Mouse (Mus musculus) heart, adult 9 months (tissue): ENCODE data around the gene Scap.

Experiments
- DNase-seq, 2 experiments: peaks; one replicate each; pipeline ENCODE4 v3.0.0; 2022; ENCODE audit warnings: low spot score in 2 of 2

Scap gene

DNA sequence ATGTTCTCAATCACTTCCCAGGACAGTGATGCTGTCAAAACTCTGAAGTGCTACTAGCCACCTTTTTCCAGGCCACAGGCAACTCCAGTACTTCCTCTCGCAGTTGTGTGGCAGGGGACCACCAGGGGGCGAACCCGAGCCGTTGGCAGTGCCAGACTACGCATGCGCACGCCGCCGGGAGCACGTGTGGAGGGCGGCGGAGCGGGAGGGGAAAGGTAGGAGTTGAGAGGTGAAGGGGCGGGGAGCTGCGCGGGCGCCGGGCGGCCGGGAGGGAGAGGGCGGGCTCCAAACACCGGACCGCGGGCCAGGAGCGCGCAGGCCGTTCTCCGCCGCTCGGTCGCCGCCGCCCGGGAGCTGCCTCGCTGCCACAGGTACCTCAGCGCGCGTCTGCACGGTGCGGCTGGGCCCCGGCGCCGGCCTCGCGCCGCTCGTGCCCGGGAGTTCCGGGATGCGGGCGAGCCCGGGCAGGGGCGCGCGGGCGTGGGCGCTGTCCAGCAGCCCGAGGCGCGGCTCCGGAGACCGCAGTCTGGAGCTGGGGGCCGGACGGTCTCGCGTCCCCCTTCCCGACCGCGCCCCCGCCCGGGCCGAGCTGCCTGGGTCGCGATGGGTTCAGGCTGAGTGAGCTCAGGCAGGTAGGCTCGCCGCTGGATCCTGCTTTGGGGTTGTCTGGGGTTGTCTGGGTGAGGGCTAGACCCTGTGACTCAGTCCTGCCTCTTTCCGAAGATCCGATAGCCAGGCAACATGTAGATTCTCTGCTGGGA is at the start of gene Scap:
Gene Scap (plus strand): TSS at position 154 of the 761 bp plus-strand sequence.
- peak; percentile 87 to 95 for DNase-seq

DNA sequence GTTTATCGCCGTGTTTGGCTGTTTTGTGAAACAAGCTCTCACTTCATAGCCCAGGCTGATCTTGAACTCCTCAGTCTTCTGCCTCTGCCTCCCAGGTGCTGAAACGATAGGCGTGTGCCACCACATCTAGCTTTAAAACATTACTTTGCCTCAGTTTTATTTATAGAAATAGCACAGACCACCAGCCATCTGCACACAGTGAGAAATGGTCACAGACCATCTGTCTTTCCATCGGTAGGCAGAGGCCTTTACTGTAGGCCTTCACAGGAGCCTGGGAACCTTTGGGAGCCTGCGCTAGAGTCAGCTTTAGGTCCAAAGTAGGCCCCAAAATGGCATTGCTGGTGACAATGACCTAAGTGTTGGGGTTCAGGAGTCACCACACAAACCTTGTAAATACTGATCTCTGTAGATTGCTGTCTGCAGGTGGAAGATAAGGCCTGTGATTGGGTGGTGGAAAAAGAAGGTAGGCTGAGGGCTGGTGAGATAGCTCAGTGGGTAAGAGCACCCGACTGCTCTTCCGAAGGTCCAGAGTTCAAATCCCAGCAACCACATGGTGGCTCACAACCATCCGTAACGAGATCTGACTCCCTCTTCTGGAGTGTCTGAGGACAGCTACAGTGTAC is 48.9 kb upstream of the Scap start:
- DNase-seq: no peak

DNA sequence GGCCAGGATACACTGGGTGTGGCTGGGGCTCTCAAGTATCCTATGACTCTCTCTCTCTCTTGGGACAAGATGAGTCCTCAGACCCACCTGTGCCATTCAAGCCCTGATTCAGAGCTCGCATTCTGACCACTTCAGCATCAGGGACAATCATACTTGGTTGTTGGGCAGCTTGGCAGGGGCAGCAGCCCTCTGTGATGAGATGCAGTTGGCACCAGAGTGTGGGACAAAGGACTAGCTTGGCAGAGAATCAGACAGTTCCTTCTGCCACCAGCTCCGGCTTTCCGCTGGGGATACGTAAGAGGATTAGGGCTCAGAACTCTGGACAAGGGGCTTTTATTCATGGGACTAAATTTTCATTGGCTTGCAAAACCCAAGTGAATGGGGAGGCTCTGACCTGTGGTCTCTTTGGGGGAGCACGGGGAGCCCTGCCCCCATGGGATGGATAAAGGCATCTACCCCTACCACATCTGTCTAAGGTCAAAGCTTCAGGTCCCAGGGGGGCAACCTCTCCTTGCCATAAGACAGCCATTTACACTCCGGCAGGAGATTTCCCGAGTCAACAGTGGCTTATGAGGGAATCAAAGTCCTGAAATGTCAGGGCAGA is 45.7 kb upstream of the Scap start:
- no peak for DNase-seq

GRCm38 (mm10) chr9:110293254-110293718 is 39.8 kb upstream of the Scap start:
- DNase-seq: no peak

DNA sequence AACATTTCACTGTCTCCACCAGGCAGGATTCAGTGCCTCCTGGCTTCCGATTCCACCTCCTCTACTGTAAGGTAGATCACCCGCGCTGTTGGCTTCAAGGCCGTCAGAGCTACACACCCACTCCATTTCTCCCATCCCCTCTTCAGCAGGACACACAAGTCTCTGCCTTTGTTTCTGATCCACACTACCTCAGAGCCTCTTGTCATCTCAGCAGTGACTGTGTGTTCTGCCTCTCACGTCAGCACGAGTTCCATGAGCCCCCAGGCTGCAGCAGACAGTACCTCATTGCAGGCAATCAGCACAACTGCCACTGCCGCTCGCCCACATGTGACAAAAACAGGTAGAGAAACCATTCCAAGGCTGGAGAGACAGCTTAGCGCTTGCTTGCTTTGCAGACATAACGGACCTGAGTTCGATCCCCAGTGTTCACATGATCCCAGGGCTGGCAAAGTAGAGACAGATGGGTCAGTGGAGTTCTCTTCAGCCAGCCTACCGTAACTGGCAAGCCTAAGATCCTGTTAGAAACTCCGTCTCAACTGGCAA is 39.1 kb upstream of the Scap start:
- no peak for DNase-seq

DNA sequence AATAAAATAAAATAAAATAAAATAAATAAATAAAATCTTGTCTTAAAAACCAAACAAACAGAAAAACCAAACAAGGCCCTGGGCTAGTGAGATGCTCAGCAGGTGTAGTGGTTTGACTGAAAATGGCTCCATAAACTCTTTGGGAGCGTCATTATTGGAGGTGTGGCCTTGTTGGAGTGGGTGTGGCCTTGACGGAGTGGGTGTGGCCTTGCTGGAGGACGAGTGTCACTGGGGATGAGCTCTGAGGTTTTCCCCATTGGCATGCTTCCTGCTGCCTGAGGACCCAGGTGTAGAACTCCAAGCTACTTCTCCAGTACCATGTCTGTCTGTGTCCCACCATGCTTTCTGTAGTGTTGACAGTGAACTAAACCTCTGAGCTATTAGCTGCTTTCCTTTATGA is 38.3 kb upstream of the Scap start:
- no peak for DNase-seq

DNA sequence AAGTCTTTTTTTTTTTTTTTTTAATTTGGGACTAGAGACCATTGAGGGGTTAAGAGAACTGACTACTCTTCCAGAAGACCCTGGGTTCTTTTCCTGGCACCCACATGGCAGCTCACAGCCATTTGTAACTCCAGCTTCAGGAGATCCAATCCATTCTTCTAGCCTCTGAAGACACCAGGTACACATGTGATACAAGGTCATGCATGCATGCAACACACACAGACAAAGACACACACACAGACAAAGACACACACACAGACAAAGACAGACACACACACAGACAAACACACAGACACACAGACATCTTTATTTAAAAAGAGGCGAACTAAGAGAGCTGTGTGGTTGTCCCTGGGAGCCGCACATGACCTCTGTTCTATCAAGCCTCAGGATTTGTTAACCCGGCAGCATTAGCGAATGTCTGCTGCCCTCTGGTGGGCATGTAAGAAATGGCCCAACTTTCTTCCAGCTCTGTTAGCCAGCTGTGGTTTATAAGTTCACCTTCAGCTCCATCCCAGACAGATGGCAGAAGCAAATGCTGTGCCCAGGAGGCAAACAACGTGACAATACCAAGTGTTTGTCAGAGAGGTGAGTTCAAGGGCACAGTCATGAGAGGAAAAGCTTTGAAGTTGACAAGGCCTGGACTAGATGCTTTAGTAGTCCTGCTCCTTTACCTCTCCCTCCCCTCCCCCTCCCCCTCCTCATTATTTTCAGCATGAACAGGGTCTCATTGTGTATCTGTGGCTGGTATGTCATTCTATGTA is 36.0 kb upstream of the Scap start:
- peak; percentile 39 to 70 for DNase-seq

- no peak for DNase-seq
These were observed 28.6 kb upstream of the Scap start for GRCm38 (mm10) chr9:110304516-110304915.

DNA sequence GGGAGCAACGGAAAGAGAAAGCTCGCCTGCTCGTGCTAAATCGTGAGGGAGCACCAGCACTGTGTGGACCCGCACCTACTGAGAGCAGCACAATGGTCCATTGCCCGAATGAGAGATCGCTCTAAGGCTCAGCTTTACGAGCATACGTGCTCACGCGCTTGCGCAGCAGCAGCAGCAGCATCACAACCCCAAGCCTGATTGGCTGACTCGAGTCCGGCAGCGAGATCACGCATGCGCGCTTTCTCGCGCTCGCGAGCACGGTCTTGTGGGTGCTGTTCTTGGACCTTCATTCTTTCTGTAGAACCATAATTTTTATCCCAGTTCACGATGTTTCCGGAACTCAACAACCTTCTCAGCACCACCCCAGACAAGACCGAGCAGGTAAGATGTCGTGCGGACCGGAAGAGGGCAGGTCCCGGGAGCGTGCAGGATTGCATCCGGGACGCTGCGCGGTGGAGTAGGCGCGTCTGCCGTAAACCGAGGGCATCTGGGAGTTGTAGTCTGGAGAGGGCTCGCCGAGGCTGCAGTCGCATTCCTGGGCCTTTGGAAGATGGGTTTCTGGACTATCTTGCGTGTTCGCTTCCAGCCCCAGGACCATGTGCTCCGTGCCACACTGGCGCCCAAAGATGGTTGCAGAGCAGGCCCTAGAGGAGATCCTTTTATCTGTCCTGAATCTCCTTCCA is 28.0 kb upstream of the Scap start, which contains the start of gene Elp6:
Gene Elp6 (plus strand): TSS at position 205 of the 683 bp plus-strand sequence.
- DNase-seq: peak; percentile 93 to 94

DNA sequence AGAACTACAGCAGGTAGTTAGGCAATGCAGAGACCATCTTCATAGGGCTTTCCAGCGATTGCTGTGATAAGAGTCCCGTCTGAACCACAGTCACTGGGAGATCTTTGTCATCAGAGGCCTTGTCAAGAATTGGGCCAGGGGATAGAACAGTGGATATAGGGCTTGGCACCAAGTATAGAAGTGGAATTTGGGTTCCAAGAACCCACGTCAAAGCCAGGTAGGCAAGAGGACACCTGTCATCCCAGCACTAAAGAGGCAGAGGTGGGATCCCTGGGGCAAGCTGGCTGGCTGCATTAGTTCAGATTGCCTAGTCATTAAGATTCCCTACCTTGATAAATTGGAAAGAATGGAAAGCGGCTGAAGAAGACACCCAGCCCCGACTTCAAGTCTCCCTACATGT is 26.7 kb upstream of the Scap start:
- no peak for DNase-seq

DNA sequence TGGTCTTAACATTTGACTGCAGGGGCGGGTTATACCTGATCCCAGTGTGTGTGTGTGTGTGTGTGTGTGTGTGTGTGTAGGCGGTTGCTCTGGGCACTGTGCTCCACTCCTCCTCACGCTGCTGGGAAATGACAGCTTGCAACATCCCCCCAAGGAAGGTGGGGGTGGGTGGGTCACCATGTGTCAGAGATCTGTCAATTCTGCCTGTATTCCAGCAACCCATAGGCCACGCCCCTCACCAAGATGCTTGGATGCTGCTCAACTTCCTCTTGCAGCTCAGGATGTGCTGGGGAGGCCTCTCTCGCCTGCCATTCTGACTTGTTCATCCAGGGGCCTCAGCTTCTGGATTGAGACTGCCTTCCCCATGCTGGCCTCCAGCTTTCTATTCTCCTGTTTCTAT is 18.4 kb upstream of the Scap start:
- DNase-seq: no peak

- DNase-seq: no peak
These were observed 17.7 kb upstream of the Scap start for GRCm38 (mm10) chr9:110315410-110315809.

GRCm38 (mm10) chr9:110315904-110316303 is 17.2 kb upstream of the Scap start:
- DNase-seq: no peak

- DNase-seq: no peak
These were observed 16.6 kb upstream of the Scap start for GRCm38 (mm10) chr9:110316503-110316902.

DNA sequence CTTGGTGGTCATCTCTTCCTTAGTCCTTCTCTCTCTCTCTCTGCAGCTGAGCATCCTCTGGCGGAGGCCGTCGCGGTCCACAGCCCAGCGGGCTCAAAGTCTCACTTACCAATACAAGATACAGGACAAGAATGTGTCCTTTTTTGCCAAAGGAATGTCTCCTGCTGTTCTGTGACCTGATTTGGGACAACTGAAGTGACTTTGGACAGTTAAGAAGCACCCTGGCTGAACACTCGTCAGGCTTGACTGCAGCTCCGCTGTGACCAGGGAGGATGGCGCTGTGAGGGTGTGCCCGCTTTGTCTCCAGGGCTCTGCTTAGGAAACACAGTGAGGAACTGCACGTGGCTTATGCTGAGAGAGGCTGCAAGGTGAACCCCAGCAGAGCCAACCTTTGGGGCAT is 12.3 kb upstream of the Scap start:
- DNase-seq: no peak

GRCm38 (mm10) chr9:110322972-110323371 is 10.1 kb upstream of the Scap start:
- DNase-seq: no peak

DNA sequence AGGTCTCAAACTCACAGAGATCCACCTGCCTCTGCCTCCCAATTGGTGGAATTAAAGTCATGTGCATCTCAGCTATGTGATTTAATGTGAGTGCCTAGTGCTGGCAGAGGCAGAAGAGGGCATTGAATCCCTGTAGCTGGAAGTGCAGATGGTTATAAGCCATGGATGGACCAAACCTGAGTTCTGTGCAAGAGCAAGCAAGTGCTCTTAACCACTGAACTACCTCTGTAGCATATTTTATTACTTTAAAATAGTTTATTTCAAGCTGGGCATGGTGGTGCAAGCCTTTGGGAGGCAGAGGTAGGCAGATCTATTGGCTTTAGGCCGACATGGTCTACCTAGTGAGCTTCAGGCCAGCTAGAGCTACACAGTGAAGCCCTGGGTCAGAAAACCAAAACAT is 8.9 kb upstream of the Scap start:
- DNase-seq: no peak

GRCm38 (mm10) chr9:110328178-110328577 is 4.9 kb upstream of the Scap start:
- DNase-seq: no peak

DNA sequence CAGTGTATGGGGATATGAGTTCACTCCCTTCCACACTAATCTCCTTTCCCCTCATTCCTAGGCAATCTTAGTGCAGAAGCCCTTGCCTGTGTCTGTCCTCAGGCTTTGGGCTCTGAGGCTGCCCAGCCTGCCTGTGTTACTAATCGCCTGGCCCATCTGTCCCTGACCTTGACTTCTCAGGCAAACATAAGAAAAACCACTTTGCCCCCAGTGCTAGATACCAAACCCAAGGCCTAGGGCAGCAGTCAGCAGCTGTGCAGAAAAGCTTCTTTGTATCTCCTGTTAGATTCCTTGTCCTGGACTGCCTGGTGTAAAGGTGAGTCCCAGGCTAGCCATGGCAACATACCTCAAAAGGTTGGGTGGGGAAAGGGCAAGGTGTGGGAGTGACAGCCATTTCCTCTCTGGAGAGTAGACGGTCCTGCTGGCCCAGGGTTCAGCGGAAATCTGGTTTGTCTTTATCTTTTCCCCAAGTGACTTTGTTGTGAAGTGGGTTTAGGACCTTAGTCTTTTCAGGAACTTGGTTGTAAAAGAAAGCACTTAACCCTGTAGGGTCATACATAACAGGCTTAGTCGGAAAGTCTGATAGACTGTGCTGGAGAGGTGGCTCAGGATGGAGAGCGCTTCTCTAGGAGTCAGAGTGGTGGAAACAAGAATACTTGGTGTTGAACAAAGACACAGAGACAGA is 4.0 kb upstream of the Scap start:
- DNase-seq: no peak

DNA sequence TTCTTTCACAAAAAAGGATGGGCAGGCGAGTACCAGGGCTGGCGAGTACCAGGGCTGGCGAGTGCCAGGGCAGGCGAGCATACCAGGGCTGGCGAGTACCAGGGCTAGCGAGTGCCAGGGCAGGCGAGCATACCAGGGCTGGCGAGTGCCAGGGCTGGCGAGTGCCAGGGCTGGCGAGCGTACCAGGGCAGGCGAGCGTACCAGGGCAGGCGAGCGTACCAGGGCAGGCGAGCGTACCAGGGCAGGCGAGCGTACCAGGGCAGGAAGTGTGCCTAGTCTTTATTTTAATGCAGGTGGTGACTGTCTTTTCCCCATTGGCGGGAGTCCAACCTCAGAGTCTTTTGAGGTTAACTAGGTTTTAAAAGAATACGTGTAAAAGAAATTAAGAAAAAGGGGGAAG is 3.4 kb upstream of the Scap start:
- no peak for DNase-seq

DNA sequence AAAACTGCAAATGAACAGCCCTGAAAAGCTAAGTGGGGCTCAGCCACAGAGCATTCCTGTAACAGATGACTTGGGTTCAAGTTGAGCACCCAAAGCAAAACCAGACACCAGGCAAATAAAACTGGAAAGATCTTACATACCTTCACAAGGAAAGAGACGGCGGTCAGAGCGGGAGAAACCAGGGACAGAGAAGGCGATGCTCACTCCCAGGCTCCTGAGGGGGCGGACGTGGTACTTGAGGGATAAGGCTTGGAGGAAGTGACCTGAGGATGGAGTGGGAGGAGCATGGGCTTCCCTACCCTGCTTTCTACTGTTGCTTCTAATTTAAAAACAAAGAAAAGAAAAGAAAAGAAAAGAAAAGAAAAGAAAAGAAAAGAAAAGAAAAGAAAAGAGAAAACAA is 2.7 kb upstream of the Scap start:
- DNase-seq: no peak
